Mouse (Mus musculus): ENCODE measurements around the gene Agtpbp1.

DNA sequence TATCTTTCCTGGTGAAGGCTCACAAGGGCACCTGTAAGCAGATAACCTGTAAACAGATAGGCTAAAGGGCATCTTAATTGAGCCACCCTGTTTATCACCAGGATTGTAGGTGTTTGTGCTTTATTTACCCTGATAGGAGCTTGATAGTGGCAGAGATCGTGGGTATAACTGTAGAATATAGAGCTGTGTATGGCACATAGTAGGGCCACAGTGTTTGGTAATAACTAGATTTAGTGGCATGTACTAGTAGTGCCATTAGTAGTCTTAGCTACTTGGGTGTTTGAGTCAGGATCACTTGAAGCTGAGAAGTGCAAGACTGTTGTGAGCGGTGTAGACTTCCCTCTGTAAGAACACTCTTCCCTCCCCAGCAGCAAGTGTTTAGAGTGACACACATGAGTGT, 2.2 kb upstream of the Agtpbp1 start:
- TF ChIP-seq POLR2A (IDR thresholded peaks at IDR 0.05; ENCODE audit: insufficient read length, low read depth), result no peak
- TF ChIP-seq E2F4 (IDR thresholded peaks at IDR 0.05; ENCODE audit: insufficient read depth), result no peak
- no peak for TF ChIP-seq MYOG (IDR thresholded peaks at IDR 0.05; ENCODE audit: control insufficient read depth in 1 of 3, insufficient read depth in 1 of 3, insufficient read length in 2 of 3, low read depth in 2 of 3)
- no peak for TF ChIP-seq TCF3 (IDR thresholded peaks at IDR 0.05; ENCODE audit: insufficient read length, low read depth)
